Mouse (Mus musculus) MEL (cell line): Measurements from ENCODE around the gene Rnf148. TPM values are rescaled to one million over a fixed set of nuclear protein-coding genes. Genes with fewer than 3 reads are reported as not detected.

ENCODE experiments used
- DNase-seq: peaks from one replicate; pipeline ENCODE4 v3.0.0; 2011; ENCODE audit warnings: low read depth, low spot score
- H3K27ac ChIP-seq: 2 replicates; pipeline ENCODE4 v1.5.1; 2012; ENCODE audit warnings: low read depth, mild to moderate bottlenecking, control low read depth, low read length, moderate library complexity; ENCODE audit not compliant: control insufficient read depth
- H3K27me3 ChIP-seq, 2 experiments: fragments of 150-350 bp in 1 of 2; sonication (generic) in 1 of 2; 2 replicates each; pipeline ENCODE4 v1.6.1; 2012; ENCODE audit warnings: low read length in 2 of 2, mild to moderate bottlenecking in 2 of 2, improper control_type of control experiment in 1 of 2, moderate library complexity in 1 of 2; ENCODE audit not compliant: insufficient read depth in 2 of 2, control insufficient read depth in 1 of 2
- H3K36me3 ChIP-seq, 2 experiments: 2 replicates each; pipeline ENCODE4 v1.6.1; 2012 to 2014; ENCODE audit warnings: low read length in 2 of 2, improper control_type of control experiment in 1 of 2, inconsistent platforms in 1 of 2, mild to moderate bottlenecking in 1 of 2; ENCODE audit not compliant: insufficient read depth in 2 of 2, control insufficient read depth in 1 of 2
- H3K4me1 ChIP-seq, 2 experiments: fragments of 150-350 bp in 1 of 2; sonication (generic) in 1 of 2; 2 replicates each; pipeline ENCODE4 v1.6.1; 2012; ENCODE audit warnings: low read length in 2 of 2, improper control_type of control experiment in 1 of 2, mild to moderate bottlenecking in 1 of 2; ENCODE audit not compliant: insufficient read depth in 2 of 2, control insufficient read depth in 1 of 2
- H3K4me3 ChIP-seq, 2 experiments: fragments of 150-350 bp in 1 of 2; sonication (generic) in 1 of 2; 2 replicates each; pipeline ENCODE4 v1.5.1; 2012; ENCODE audit warnings: low read depth in 2 of 2, low read length in 2 of 2, mild to moderate bottlenecking in 2 of 2, moderate library complexity in 2 of 2, control low read depth in 1 of 2, improper control_type of control experiment in 1 of 2; ENCODE audit not compliant: control insufficient read depth in 1 of 2, insufficient read depth in 1 of 2
- H3K79me2 ChIP-seq: 2 replicates; pipeline ENCODE4 v1.6.1; 2012; ENCODE audit warnings: mild to moderate bottlenecking, low read length, moderate library complexity; ENCODE audit not compliant: control insufficient read depth, poor library complexity, insufficient read depth
- H3K9ac ChIP-seq: 2 replicates; pipeline ENCODE4 v1.6.1; 2012; ENCODE audit warnings: low read depth, mild to moderate bottlenecking, control low read depth, low read length, moderate library complexity; ENCODE audit not compliant: control insufficient read depth, poor library complexity, severe bottlenecking
- H3K9me3 ChIP-seq: fragments of 150-350 bp; sonication (generic); replicated peaks from 2 replicates; pipeline ENCODE4 v1.6.1; 2012; ENCODE audit warnings: mild to moderate bottlenecking, low read length, improper control_type of control experiment, moderate library complexity; ENCODE audit not compliant: insufficient read depth
- CHD1 ChIP-seq: IDR thresholded peaks from 2 replicates; pipeline ENCODE4 v1.6.1; 2012; ENCODE audit warnings: low read depth, mild to moderate bottlenecking, inconsistent platforms, low read length, improper control_type of control experiment
- CTCF ChIP-seq, 3 experiments: IDR thresholded peaks in 2 of 3; conservative IDR thresholded peaks in 1 of 3; 2 replicates each; pipeline ENCODE4 v1.5.1; 2011 to 2012; ENCODE audit warnings: low read length in 3 of 3, low read depth in 2 of 3, mild to moderate bottlenecking in 2 of 3, improper control_type of control experiment in 1 of 3, inconsistent platforms in 1 of 3, mixed read lengths in 1 of 3, moderate library complexity in 1 of 3; ENCODE audit not compliant: control insufficient read depth in 1 of 3, insufficient read depth in 1 of 3, poor library complexity in 1 of 3, severe bottlenecking in 1 of 3
- E2F4 ChIP-seq: IDR thresholded peaks from 2 replicates; pipeline ENCODE4 v1.6.1; 2011; ENCODE audit warnings: low read depth, low read length, improper control_type of control experiment, borderline replicate concordance
- ELF1 ChIP-seq: IDR thresholded peaks from 2 replicates; pipeline ENCODE4 v1.6.1; 2014; ENCODE audit warnings: low read depth, mild to moderate bottlenecking, inconsistent platforms, low read length, improper control_type of control experiment, moderate library complexity
- GATA1 ChIP-seq: IDR thresholded peaks from 2 replicates; pipeline ENCODE4 v1.6.1; 2011; ENCODE audit warnings: low read depth, low read length, improper control_type of control experiment
- HCFC1 ChIP-seq: IDR thresholded peaks from 2 replicates; pipeline ENCODE4 v1.6.1; 2012; ENCODE audit warnings: low read depth, mild to moderate bottlenecking, inconsistent platforms, low read length, improper control_type of control experiment, moderate library complexity
- JUND ChIP-seq: IDR thresholded peaks from 2 replicates; pipeline ENCODE4 v1.6.1; 2011; ENCODE audit warnings: low read depth, mild to moderate bottlenecking, improper control_type of control experiment, low read length
- MAFK ChIP-seq: IDR thresholded peaks from 2 replicates; pipeline ENCODE4 v1.6.1; 2011; ENCODE audit warnings: low read depth, mild to moderate bottlenecking, low read length, improper control_type of control experiment, borderline replicate concordance
- MAX ChIP-seq: IDR thresholded peaks from 2 replicates; pipeline ENCODE4 v1.6.1; 2011; ENCODE audit warnings: low read length, improper control_type of control experiment
- MAZ ChIP-seq: IDR thresholded peaks from 2 replicates; pipeline ENCODE4 v1.6.1; 2012; ENCODE audit warnings: low read depth, mild to moderate bottlenecking, inconsistent platforms, low read length, improper control_type of control experiment
- MEF2A ChIP-seq: IDR thresholded peaks from 2 replicates; pipeline ENCODE4 v1.6.1; 2014; ENCODE audit warnings: low read depth, mild to moderate bottlenecking, inconsistent platforms, low read length, improper control_type of control experiment; ENCODE audit not compliant: poor library complexity, insufficient replicate concordance, severe bottlenecking; ENCODE audit errors: extremely low read depth
- MXI1 ChIP-seq: IDR thresholded peaks from 2 replicates; pipeline ENCODE4 v1.6.1; 2011; ENCODE audit warnings: mild to moderate bottlenecking, low read depth, low read length, improper control_type of control experiment
- NELFE ChIP-seq: IDR thresholded peaks from 2 replicates; pipeline ENCODE4 v1.6.1; 2011; ENCODE audit warnings: low read depth, low read length, improper control_type of control experiment
- NRF1 ChIP-seq: IDR thresholded peaks from 2 replicates; pipeline ENCODE4 v1.6.1; 2014; ENCODE audit warnings: low read depth, mild to moderate bottlenecking, inconsistent platforms, low read length, improper control_type of control experiment, moderate library complexity; ENCODE audit not compliant: poor library complexity, insufficient read depth, severe bottlenecking
- POLR2A ChIP-seq, 2 experiments: IDR thresholded peaks; 2 replicates each; pipeline ENCODE4 v1.6.1; 2011 to 2012; ENCODE audit warnings: low read length in 2 of 2, mild to moderate bottlenecking in 2 of 2, control low read depth in 1 of 2, improper control_type of control experiment in 1 of 2, low read depth in 1 of 2, moderate library complexity in 1 of 2; ENCODE audit not compliant: control insufficient read depth in 1 of 2, insufficient read depth in 1 of 2, poor library complexity in 1 of 2
- POLR2AphosphoS2 ChIP-seq: IDR thresholded peaks from 2 replicates; pipeline ENCODE4 v1.6.1; 2011; ENCODE audit warnings: low read length, improper control_type of control experiment
- RAD21 ChIP-seq: IDR thresholded peaks from 2 replicates; pipeline ENCODE4 v1.6.1; 2011; ENCODE audit warnings: mild to moderate bottlenecking, low read depth, low read length, improper control_type of control experiment
- RCOR1 ChIP-seq: IDR thresholded peaks from 2 replicates; pipeline ENCODE4 v1.6.1; 2012; ENCODE audit warnings: low read depth, mild to moderate bottlenecking, inconsistent platforms, low read length, improper control_type of control experiment
- SMC3 ChIP-seq: IDR thresholded peaks from 2 replicates; pipeline ENCODE4 v1.6.1; 2011; ENCODE audit warnings: low read depth, low read length, improper control_type of control experiment
- TAL1 ChIP-seq: IDR thresholded peaks from 2 replicates; pipeline ENCODE4 v1.6.1; 2012; ENCODE audit warnings: mild to moderate bottlenecking, inconsistent platforms, low read length, moderate library complexity, mixed read lengths
- TBP ChIP-seq: IDR thresholded peaks from 2 replicates; pipeline ENCODE4 v1.8.0; 2011; ENCODE audit warnings: low read depth, low read length, improper control_type of control experiment
- UBTF ChIP-seq: IDR thresholded peaks from 2 replicates; pipeline ENCODE4 v1.6.1; 2012; ENCODE audit warnings: low read depth, mild to moderate bottlenecking, inconsistent platforms, low read length, improper control_type of control experiment, moderate library complexity, borderline replicate concordance; ENCODE audit not compliant: insufficient read depth
- USF2 ChIP-seq, 2 experiments: IDR thresholded peaks; 2 replicates each; pipeline ENCODE4 v1.6.1; 2011 to 2012; ENCODE audit warnings: improper control_type of control experiment in 2 of 2, low read length in 2 of 2, borderline replicate concordance in 1 of 2, inconsistent platforms in 1 of 2, low read depth in 1 of 2, mild to moderate bottlenecking in 1 of 2; ENCODE audit not compliant: insufficient read depth in 1 of 2
- ZC3H11A ChIP-seq: IDR thresholded peaks from 2 replicates; pipeline ENCODE4 v1.6.1; 2012; ENCODE audit warnings: low read depth, mild to moderate bottlenecking, inconsistent platforms, low read length, improper control_type of control experiment
- ZNF384 ChIP-seq: IDR thresholded peaks from 2 replicates; pipeline ENCODE4 v1.6.1; 2012; ENCODE audit warnings: low read depth, mild to moderate bottlenecking, inconsistent platforms, low read length, improper control_type of control experiment
- polyA plus RNA-seq, 2 experiments: library from polyadenylated mRNA; stranded (reverse) in 1 of 2; unstranded in 1 of 2; fragments of >175 nt in 1 of 2; fragments of >200 nt in 1 of 2; gene quantifications; 2 replicates each; pipeline versions ENCODE4 v1.2.1 to v1.2.4; 2012; ENCODE audit warnings: low replicate concordance in 2 of 2, low read depth in 1 of 2; ENCODE audit not compliant: insufficient read length in 2 of 2, insufficient read depth in 1 of 2, missing spikeins in 1 of 2
- total RNA-seq: library from RNA; depleted of rRNA; stranded (reverse); fragments of 300-350 nt; gene quantifications from 2 replicates; pipeline ENCODE4 v1.2.3, GENCODE M21; 2012

The Rnf148 gene
- total and polyA plus RNA-seq, 3 experiments: not detected

DNA sequence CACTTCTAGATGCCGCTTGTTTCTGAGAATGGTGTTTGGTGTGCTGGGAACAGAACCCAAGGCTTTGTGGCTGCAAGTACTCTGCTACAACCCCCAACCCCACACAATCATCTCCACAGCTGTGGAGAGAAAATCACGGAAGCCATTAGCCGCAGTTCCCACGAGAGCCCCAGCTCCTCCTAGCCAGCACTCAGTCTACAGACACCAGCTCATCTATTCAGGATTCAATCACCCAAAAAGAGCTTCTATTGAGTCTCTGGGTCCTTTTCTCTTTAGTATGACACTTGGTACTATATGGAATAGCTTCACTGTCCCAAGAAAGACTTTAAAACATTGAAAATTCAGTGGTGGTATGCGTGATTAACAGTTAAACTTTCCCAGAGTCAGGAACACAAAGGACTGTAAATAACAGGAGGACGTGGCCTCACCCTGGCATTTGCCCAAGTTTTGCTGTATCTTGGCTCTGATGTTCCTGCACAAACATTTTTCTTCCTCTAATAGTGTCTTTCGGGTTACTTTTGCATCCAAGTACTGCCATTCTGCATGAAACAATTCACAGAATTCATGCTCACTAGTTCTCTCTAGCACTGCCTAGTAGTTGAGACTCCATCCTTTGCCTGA is 7.2 kb downstream of the Rnf148 start:
- TF ChIP-seq HCFC1 (no peak), MAX (no peak), MEF2A (no peak), RCOR1 (no peak), POLR2A (IDR thresholded peaks at IDR 0.05; ENCODE audit: control insufficient read depth in 1 of 2, insufficient read depth in 1 of 2, low read depth in 1 of 2, low read length in 2 of 2, poor library complexity in 1 of 2) (no peak), RAD21 (no peak), POLR2AphosphoS2 (no peak), ZC3H11A (no peak), MAFK (no peak), NELFE (no peak), ELF1 (no peak), E2F4 (no peak), SMC3 (no peak), USF2 (IDR thresholded peaks at IDR 0.05; ENCODE audit: borderline replicate concordance in 1 of 2, insufficient read depth in 1 of 2, low read depth in 1 of 2, low read length in 2 of 2) (no peak), TAL1 (no peak), CTCF (IDR thresholded peaks at IDR 0.05 in 2 of 3, conservative IDR thresholded peaks at IDR 0.05 in 1 of 3; ENCODE audit: control insufficient read depth in 1 of 3, insufficient read depth in 1 of 3, low read depth in 2 of 3, low read length in 3 of 3, poor library complexity in 1 of 3, severe bottlenecking in 1 of 3) (no peak), UBTF (no peak), NRF1 (no peak)
- Histone ChIP-seq H3K9ac (no peak overlapping the region), H3K9me3 (no peaks in the 10 kb centered on the region), H3K36me3 (no peaks in the 10 kb centered on the region), H3K4me3 (no peak overlapping the region), H3K79me2 (no peaks in the 10 kb centered on the region), H3K27ac (no peak overlapping the region), H3K4me1 (no peaks in the 10 kb centered on the region), H3K27me3 (no peaks in the 10 kb centered on the region)
- DNase-seq: no peak

DNA sequence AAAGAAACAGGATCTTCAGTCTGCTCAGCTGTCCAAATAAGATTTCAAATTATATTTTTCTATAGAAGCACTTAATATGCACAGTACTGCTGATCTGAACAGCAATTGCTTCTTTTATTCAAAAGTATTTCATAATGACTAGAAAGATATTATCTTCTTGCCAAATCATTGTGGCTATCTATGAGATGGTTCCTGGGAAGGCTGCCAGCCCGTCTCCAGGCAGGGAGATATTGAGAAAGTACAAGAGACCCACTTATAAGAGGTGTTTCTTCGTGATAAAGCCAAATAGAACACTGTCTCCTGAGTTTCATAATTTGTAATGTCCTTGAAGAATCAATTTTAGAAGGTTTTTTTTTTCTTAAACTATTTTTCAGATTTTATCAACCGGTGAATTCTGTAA is 17.9 kb downstream of the Rnf148 start:
- Histone ChIP-seq H3K79me2 (no peaks in the 10 kb centered on the region), H3K9me3 (no peaks in the 10 kb centered on the region), H3K9ac (no peak overlapping the region), H3K4me3 (no peak overlapping the region), H3K27ac (no peak overlapping the region), H3K4me1 (no peaks in the 10 kb centered on the region), H3K36me3 (no peaks in the 10 kb centered on the region), H3K27me3 (no peaks in the 10 kb centered on the region)
- TF ChIP-seq ZNF384: no peak
- no peak for TF ChIP-seq ZC3H11A
- TF ChIP-seq GATA1: no peak
- no peak for TF ChIP-seq MEF2A
- no peak for TF ChIP-seq MAZ
- no peak for TF ChIP-seq TBP
- no peak for TF ChIP-seq UBTF
- no peak for TF ChIP-seq CTCF (IDR thresholded peaks at IDR 0.05 in 2 of 3, conservative IDR thresholded peaks at IDR 0.05 in 1 of 3; ENCODE audit: control insufficient read depth in 1 of 3, insufficient read depth in 1 of 3, low read depth in 2 of 3, low read length in 3 of 3, poor library complexity in 1 of 3, severe bottlenecking in 1 of 3)
- TF ChIP-seq NRF1: no peak
- TF ChIP-seq JUND: no peak
- TF ChIP-seq SMC3: no peak
- no peak for TF ChIP-seq CHD1
- no peak for TF ChIP-seq MXI1
- TF ChIP-seq MAX: no peak
- no peak for TF ChIP-seq USF2 (IDR thresholded peaks at IDR 0.05; ENCODE audit: borderline replicate concordance in 1 of 2, insufficient read depth in 1 of 2, low read depth in 1 of 2, low read length in 2 of 2)
- DNase-seq: no peak
